Mouse (Mus musculus) neural tube, embryonic 12.5 days (tissue): ENCODE data around the gene Snrnp70. TPM values are rescaled to one million over a fixed set of nuclear protein-coding genes. Genes with fewer than 3 reads are reported as not detected.

ENCODE experiments used
- ATAC-seq: fragments of 200-750 bp; cut with Nextera tagmentation; 2 replicates; pipeline ENCODE4 v1.8.0; 2017; ENCODE audit warnings: low read depth, mild to moderate bottlenecking, moderate TSS enrichment, moderate library complexity; ENCODE audit not compliant: low FRiP score
- H3K27ac ChIP-seq: fragments of 300-500 bp; sonication (generic); 2 replicates; pipeline ENCODE4 v1.5.1; 2016
- H3K27me3 ChIP-seq: fragments of 300-500 bp; sonication (generic); replicated peaks from 2 replicates; pipeline ENCODE4 v1.6.1; 2016; ENCODE audit warnings: mild to moderate bottlenecking
- H3K36me3 ChIP-seq: fragments of 300-500 bp; sonication (generic); 2 replicates; pipeline ENCODE4 v1.6.1; 2016; ENCODE audit warnings: mild to moderate bottlenecking
- H3K4me1 ChIP-seq: fragments of 300-500 bp; sonication (generic); 2 replicates; pipeline ENCODE4 v1.6.1; 2016
- H3K4me2 ChIP-seq: fragments of 300-500 bp; sonication (generic); replicated peaks from 2 replicates; pipeline ENCODE4 v1.6.1; 2016; ENCODE audit warnings: mild to moderate bottlenecking
- H3K4me3 ChIP-seq: fragments of 300-500 bp; sonication (generic); 2 replicates; pipeline ENCODE4 v1.5.1; 2016
- H3K9ac ChIP-seq: fragments of 300-500 bp; sonication (generic); 2 replicates; pipeline ENCODE4 v1.6.1; 2016; ENCODE audit warnings: mild to moderate bottlenecking
- H3K9me3 ChIP-seq: fragments of 300-500 bp; sonication (generic); 2 replicates; pipeline ENCODE4 v1.6.1; 2016; ENCODE audit warnings: mild to moderate bottlenecking
- WGBS: fragments of 180-500 bp; shearing (Covaris S2); methylation state at CpG from one replicate; pipeline ENCODE4 v1.1.7; 2016; 5-methylcytosine and 5-hydroxymethylcytosine counted together
- polyA plus RNA-seq: library from polyadenylated mRNA; unstranded; fragments of >200 nt; fragmentation: Nextera tagmentation; extraction: Ambion mirVana; gene quantifications from 2 replicates; pipeline ENCODE4 v1.2.1, GENCODE M21; 2016

Gene Snrnp70
- polyA plus RNA-seq, 1 experiment from 2014 or later, result 269 TPM

DNA sequence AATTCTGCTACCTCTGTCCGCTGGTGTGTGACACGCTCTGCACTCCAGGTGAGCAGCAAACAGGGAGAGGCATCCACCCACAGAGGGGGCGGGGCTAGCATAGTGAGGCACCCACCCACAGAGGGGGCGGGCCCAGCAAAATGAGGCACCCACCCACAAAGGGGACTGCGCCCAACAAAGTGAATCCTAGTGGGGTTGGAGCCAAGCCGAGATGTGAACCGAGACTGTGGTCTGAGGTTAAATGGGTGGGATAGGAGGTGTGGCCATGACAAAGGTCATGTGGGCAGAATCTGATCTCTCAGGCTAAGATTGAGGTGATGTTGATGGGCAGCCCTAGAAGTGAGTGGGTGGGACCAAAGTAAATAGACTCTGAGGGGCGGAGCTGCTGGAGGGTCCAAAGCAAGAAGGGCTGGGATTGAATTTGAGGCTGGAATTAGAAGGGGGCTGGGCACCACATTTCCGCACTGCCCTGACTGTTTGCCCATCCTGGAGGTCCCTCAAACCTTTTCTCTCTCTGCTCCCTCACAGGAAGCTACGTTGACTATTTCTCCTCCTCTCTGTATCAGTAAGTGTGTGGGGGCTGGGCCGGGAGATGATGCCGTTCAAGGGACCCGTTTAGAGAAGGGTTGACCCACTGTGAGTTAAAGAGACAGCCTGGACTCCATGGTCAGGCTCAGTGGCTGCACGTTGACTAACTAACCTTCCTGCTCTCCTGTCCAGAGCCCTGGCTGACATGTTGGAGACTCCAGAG, 57.2 kb downstream of the Snrnp70 start:
- Histone ChIP-seq H3K9me3 (no peaks in the 10 kb centered on the region), H3K27ac (no peak overlapping the region), H3K36me3 (peaks cover 3% of the 10 kb centered on the region; the same call in 1 of the 2 replicates), H3K4me3 (no peak overlapping the region), H3K4me2 (peak overlapping the region; percentile 93), H3K4me1 (peaks cover 50% of the 10 kb centered on the region), H3K9ac (no peak overlapping the region), H3K27me3 (peaks cover 9% of the 10 kb centered on the region)
- ATAC-seq, result no peak
- 3% methylated on average over 14 of the region's 14 CpGs for WGBS

- Histone ChIP-seq H3K9ac (no peak overlapping the region), H3K4me3 (no peak overlapping the region), H3K9me3 (no peaks in the 10 kb centered on the region), H3K4me1 (peaks cover 58% of the 10 kb centered on the region), H3K36me3 (peaks cover 3% of the 10 kb centered on the region; the same call in 1 of the 2 replicates), H3K4me2 (no peak overlapping the region), H3K27me3 (peaks cover 9% of the 10 kb centered on the region), H3K27ac (no peak overlapping the region)
- WGBS, result 18% methylated on average over 4 of the region's 4 CpGs
- no peak for ATAC-seq
Observed at GRCm38 (mm10) chr7:45337469-45337868, 58.1 kb downstream of the Snrnp70 start.

DNA sequence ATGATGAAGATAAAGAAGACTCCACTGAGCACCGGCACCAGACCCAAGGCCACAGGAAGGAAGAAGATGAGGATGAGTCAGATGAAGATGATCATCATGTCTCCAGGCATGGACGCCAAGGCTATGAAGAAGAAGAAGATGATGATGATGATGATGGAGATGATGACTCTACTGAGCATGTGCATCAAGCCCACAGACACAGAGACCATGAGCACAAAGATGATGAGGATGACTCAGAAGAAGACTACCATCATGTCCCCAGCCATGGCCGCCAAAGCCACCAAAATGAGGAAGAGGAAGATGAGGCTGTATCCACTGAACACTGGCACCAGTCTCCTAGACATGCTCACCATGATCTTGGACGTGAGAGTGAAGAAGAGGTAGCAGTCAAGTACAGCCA, 59.2 kb downstream of the Snrnp70 start:
- 90% methylated on average over 4 of the region's 4 CpGs for WGBS
- H3K36me3 ChIP-seq, result no peaks in the 10 kb centered on the region
- no peaks in the 10 kb centered on the region for H3K9me3 ChIP-seq
- peaks cover 12% of the 10 kb centered on the region for H3K27me3 ChIP-seq
- no peak overlapping the region for H3K4me3 ChIP-seq
- peaks cover 57% of the 10 kb centered on the region for H3K4me1 ChIP-seq
- no peak for ATAC-seq
- H3K9ac ChIP-seq, result no peak overlapping the region
- H3K27ac ChIP-seq, result no peak overlapping the region
- H3K4me2 ChIP-seq, result no peak overlapping the region

DNA sequence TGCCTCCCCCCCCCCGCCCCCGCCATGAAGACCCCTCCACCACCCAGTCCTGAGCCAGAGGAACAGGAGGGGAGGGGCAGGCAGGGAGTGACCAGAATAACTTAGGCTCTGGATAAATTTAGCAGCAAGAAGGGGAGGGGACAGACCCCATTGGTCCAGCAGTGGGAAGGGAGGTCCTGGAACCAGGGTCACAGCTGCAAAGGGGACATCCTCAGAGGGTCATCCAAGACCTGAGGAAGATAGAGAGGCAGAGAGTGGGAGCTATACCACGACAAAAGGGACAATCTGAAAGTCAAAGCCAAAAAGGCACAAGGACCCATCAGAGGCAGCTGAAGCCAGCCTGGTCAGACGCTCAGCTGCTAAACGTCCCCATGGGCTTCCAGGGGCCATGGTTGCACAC, 60.5 kb downstream of the Snrnp70 start, which contains the start of gene Hrc:
Gene Hrc, plus strand, starts transcription at position 235 of the 400 bp plus-strand sequence.
- ATAC-seq, result no peak
- no peaks in the 10 kb centered on the region for H3K36me3 ChIP-seq
- H3K9me3 ChIP-seq, result no peaks in the 10 kb centered on the region
- peaks cover 45% of the 10 kb centered on the region for H3K4me1 ChIP-seq
- H3K27ac ChIP-seq, result no peak within 1 kb of the TSS
- H3K4me2 ChIP-seq, result peak within 1 kb of the TSS; percentile 87
- H3K9ac ChIP-seq, result no peak within 1 kb of the TSS
- peaks cover 9% of the 10 kb centered on the region for H3K27me3 ChIP-seq
- H3K4me3 ChIP-seq, result peak within 1 kb of the TSS; percentile 54; the same call in 1 of the 2 replicates
- 36% methylated on average over 5 of the region's 5 CpGs for WGBS

DNA sequence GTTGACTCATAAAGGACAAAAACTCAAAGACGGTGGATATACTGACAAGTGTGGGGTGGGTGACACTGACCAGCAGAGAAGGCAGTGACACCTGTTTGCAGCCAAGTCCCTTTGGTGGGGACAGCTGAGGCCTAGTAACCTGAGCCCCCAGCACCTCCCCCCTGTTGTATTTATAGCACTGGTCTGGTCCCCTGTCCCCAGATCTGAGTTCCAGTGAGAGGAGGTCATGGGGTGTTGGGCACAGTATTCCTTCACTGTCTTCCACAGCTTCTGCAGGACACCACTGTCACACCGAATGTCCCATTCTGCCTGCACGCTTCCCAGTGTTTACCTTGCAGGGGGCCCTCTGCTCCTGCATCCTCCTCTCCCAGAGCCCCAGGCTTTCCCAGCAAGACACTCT, 60.9 kb downstream of the Snrnp70 start:
- Histone ChIP-seq H3K4me3 (no peak overlapping the region), H3K9me3 (no peaks in the 10 kb centered on the region), H3K4me2 (peak overlapping the region; percentile 87; the same call in 1 of the 2 replicates), H3K27ac (no peak overlapping the region), H3K4me1 (peaks cover 40% of the 10 kb centered on the region), H3K9ac (no peak overlapping the region), H3K27me3 (peaks cover 9% of the 10 kb centered on the region), H3K36me3 (no peaks in the 10 kb centered on the region)
- WGBS, result 39% methylated on average over 3 of the region's 3 CpGs
- no peak for ATAC-seq

- peak within 1 kb of the TSS; percentile 54 for H3K4me3 ChIP-seq
- H3K9me3 ChIP-seq, result no peaks in the 10 kb centered on the region
- peak within 1 kb of the TSS; percentile 87 for H3K4me2 ChIP-seq
- H3K27me3 ChIP-seq, result peaks cover 9% of the 10 kb centered on the region
- peak; percentile 51 for ATAC-seq
- no peaks in the 10 kb centered on the region for H3K36me3 ChIP-seq
- H3K4me1 ChIP-seq, result peaks cover 30% of the 10 kb centered on the region
- under 1% methylated on average over 38 of the region's 38 CpGs for WGBS
- peak within 1 kb of the TSS; percentile 58 for H3K9ac ChIP-seq
- no peak within 1 kb of the TSS for H3K27ac ChIP-seq
Observed at GRCm38 (mm10) chr7:45333431-45333982, 62.0 kb downstream of the Snrnp70 start, which contains the start of gene Trpm4. TSS of gene Trpm4 (minus strand) at chr7:45333780.

DNA sequence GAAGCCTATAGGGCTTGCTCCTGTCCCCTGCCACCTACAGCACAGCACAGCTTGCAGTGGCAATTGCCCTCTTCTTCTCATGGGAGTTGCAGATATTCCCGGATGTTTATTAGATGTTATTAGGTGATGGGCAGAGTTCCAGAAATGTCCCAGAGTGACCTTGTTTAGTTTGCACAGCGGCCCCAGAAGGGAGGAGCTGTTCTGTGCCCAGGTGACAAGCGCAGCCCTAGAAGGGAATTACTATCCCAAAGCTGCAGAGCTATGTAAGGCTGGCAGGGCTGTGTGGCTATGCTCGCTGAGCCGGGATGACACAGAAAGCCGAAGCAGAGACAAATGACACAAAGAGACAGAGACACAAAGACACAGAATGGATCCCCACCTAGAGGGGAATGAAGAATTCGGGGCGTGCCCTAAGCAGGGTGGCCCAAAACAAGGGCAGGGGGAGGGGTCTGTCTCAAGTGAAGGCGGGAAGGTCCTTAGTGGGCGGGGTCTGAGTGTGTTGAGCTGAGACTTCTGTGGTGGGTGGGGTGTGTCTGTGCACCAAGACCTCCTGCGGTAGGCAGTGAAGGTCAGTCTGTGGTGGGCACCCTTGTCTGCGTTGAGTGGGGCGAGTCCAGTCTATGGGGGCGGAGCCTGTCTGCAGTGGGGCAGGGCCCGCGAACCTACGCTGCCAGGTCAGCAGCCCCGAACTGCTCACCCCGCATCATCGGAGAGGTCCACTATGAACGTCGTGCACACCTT, 62.7 kb downstream of the Snrnp70 start:
- Histone ChIP-seq H3K4me2 (peak overlapping the region; percentile 87), H3K9ac (peak overlapping the region; percentile 58; the same call in 1 of the 2 replicates), H3K4me1 (peaks cover 24% of the 10 kb centered on the region), H3K4me3 (peak overlapping the region; percentile 54), H3K27ac (no peak overlapping the region), H3K27me3 (peaks cover 5% of the 10 kb centered on the region), H3K36me3 (no peaks in the 10 kb centered on the region), H3K9me3 (no peaks in the 10 kb centered on the region)
- ATAC-seq, result peak; percentile 60
- 2% methylated on average over 22 of the region's 22 CpGs for WGBS

- no peak overlapping the region for H3K4me3 ChIP-seq
- H3K9me3 ChIP-seq, result no peaks in the 10 kb centered on the region
- H3K36me3 ChIP-seq, result 0 out of 2 replicates have a peak, but pooled peaks cover under 1% of the 10 kb centered on the region
- no peak overlapping the region for H3K27ac ChIP-seq
- no peak for ATAC-seq
- WGBS, result 81% methylated on average over 6 of the region's 6 CpGs
- H3K4me2 ChIP-seq, result no peak overlapping the region
- H3K27me3 ChIP-seq, result peaks cover 4% of the 10 kb centered on the region; the same call in 1 of the 2 replicates
- H3K9ac ChIP-seq, result no peak overlapping the region
- H3K4me1 ChIP-seq, result peaks cover 24% of the 10 kb centered on the region
Observed at GRCm38 (mm10) chr7:45331502-45331901, 64.0 kb downstream of the Snrnp70 start.

GRCm38 (mm10) chr7:45328841-45329475, 66.6 kb downstream of the Snrnp70 start:
- Histone ChIP-seq H3K27ac (no peak overlapping the region), H3K27me3 (0 out of 2 replicates have a peak, but pooled peaks cover 4% of the 10 kb centered on the region), H3K9ac (no peak overlapping the region), H3K4me1 (peaks cover 14% of the 10 kb centered on the region), H3K4me3 (no peak overlapping the region), H3K9me3 (peaks cover 6% of the 10 kb centered on the region; the same call in 1 of the 2 replicates), H3K36me3 (peaks cover 4% of the 10 kb centered on the region; the same call in 1 of the 2 replicates), H3K4me2 (no peak overlapping the region)
- 79% methylated on average over 13 of the region's 13 CpGs for WGBS
- ATAC-seq, result no peak
